Mouse (Mus musculus) hindbrain, embryonic 16.5 days (tissue): ENCODE measurements around the gene Tgfb2. TPM values are rescaled to one million over a fixed set of nuclear protein-coding genes. Genes with fewer than 3 reads are reported as not detected.

ENCODE experiments used
- ATAC-seq: fragments of 200-750 bp; cut with Nextera tagmentation; 2 replicates; pipeline ENCODE4 v1.8.0; 2017; ENCODE audit warnings: moderate TSS enrichment, moderate library complexity
- H3K27ac ChIP-seq: fragments of 300-500 bp; sonication (generic); 2 replicates; pipeline ENCODE4 v1.5.1; 2014; ENCODE audit warnings: low read depth, mild to moderate bottlenecking, control low read depth, low read length, moderate library complexity
- H3K27me3 ChIP-seq: fragments of 300-500 bp; sonication (generic); replicated peaks from 2 replicates; pipeline ENCODE4 v1.6.1; 2014; ENCODE audit warnings: low read length; ENCODE audit not compliant: control insufficient read depth, insufficient read depth
- H3K36me3 ChIP-seq: fragments of 300-500 bp; sonication (generic); 2 replicates; pipeline ENCODE4 v1.6.1; 2014; ENCODE audit warnings: mild to moderate bottlenecking, low read length, moderate library complexity, mixed read lengths; ENCODE audit not compliant: control insufficient read depth, insufficient read depth
- H3K4me1 ChIP-seq: fragments of 300-500 bp; sonication (generic); 2 replicates; pipeline ENCODE4 v1.6.1; 2014; ENCODE audit warnings: low read depth, low read length; ENCODE audit not compliant: control insufficient read depth, insufficient read depth
- H3K4me2 ChIP-seq: fragments of 300-500 bp; sonication (generic); 2 replicates; pipeline ENCODE4 v1.6.1; 2014; ENCODE audit warnings: mild to moderate bottlenecking, low read length, control low read depth, moderate library complexity
- H3K4me3 ChIP-seq: fragments of 300-500 bp; sonication (generic); 2 replicates; pipeline ENCODE4 v1.5.1; 2014; ENCODE audit warnings: mild to moderate bottlenecking, low read length, control low read depth, moderate library complexity
- H3K9ac ChIP-seq: fragments of 300-500 bp; sonication (generic); 2 replicates; pipeline ENCODE4 v1.6.1; 2014; ENCODE audit warnings: low read depth, mild to moderate bottlenecking, control low read depth, low read length, moderate library complexity
- H3K9me3 ChIP-seq: fragments of 300-500 bp; sonication (generic); 2 replicates; pipeline ENCODE4 v1.6.1; 2014; ENCODE audit warnings: mild to moderate bottlenecking, low read length, moderate library complexity; ENCODE audit not compliant: control insufficient read depth
- WGBS: fragments of 180-500 bp; shearing (Covaris S2); extraction: QIAGEN DNeasy Blood & Tissue Kit; methylation state at CpG from one replicate; pipeline ENCODE4 v1.1.7; 2014; 5-methylcytosine and 5-hydroxymethylcytosine counted together
- polyA plus RNA-seq: library from polyadenylated mRNA; unstranded; fragments of >200 nt; fragmentation: Nextera tagmentation; extraction: Ambion mirVana; gene quantifications from 2 replicates; pipeline ENCODE4 v1.2.1, GENCODE M21; 2015

Tgfb2 gene
- polyA plus RNA-seq, 1 experiment from 2014 or later = 35.7 TPM

GRCm38 (mm10) chr1:186662996-186663395, 42.8 kb downstream of the Tgfb2 start:
- no peak for ATAC-seq
- H3K4me2 ChIP-seq = no peak overlapping the region

DNA sequence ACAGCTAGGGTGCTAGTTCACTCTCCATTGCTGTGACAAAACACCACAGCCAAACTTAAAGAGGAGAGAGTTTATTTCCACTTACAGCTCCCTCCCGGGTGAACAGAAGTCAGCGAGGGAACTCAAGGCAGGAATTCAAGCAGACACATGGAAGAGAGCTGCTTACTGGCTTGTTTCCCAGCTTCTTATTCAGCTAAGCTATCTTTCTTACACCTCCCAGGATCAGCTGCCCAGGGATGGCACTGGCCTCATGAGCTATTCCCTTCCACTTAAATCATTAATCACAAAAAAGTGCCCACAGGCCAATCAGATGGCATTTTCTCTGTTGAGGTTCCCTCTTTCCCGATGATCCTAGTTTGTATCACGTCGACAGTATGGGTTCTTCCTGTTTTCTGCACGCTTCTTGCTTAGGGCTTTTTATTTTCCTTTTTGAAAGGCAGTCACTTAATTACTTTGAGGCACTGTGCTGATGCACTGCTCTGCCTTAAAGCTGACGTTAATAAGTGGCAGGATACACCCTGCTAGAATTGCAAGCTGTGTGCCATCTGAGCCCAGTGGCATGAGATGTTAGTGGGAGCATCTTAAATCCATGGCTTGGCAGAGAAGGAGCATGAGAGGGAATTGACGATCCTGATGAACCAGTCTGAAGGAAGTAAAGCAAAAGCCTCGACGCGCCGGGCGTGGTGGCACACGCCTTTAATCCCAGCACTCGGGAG, 44.4 kb downstream of the Tgfb2 start:
- H3K4me2 ChIP-seq = no peak overlapping the region
- no peaks in the 10 kb centered on the region for H3K27me3 ChIP-seq
- H3K4me1 ChIP-seq = no peaks in the 10 kb centered on the region
- H3K9ac ChIP-seq = no peak overlapping the region
- H3K9me3 ChIP-seq = no peaks in the 10 kb centered on the region
- peak overlapping the region; percentile 30 for H3K27ac ChIP-seq
- ATAC-seq = 0 out of 2 replicates have a peak, but pooled peaks have one; percentile 27
- H3K4me3 ChIP-seq = no peak overlapping the region
- no peaks in the 10 kb centered on the region for H3K36me3 ChIP-seq
- WGBS = 62% methylated on average over 15 of the region's 15 CpGs

More at GRCm38 (mm10) chr1:186662996-186663395, 42.8 kb downstream of the Tgfb2 start:
- 88% methylated on average over 10 of the region's 10 CpGs for WGBS
- no peak overlapping the region for H3K27ac ChIP-seq
- H3K4me3 ChIP-seq = no peak overlapping the region
- no peaks in the 10 kb centered on the region for H3K36me3 ChIP-seq
- H3K27me3 ChIP-seq = no peaks in the 10 kb centered on the region
- no peak overlapping the region for H3K9ac ChIP-seq
- no peaks in the 10 kb centered on the region for H3K4me1 ChIP-seq
- no peaks in the 10 kb centered on the region for H3K9me3 ChIP-seq

- H3K27me3 ChIP-seq = no peaks in the 10 kb centered on the region
- ATAC-seq = no peak
- 60% methylated on average over 11 of the region's 11 CpGs for WGBS
- H3K9me3 ChIP-seq = no peaks in the 10 kb centered on the region
- H3K4me1 ChIP-seq = no peaks in the 10 kb centered on the region
- no peaks in the 10 kb centered on the region for H3K36me3 ChIP-seq
- no peak overlapping the region for H3K27ac ChIP-seq
- H3K4me3 ChIP-seq = no peak overlapping the region
- no peak overlapping the region for H3K4me2 ChIP-seq
- no peak overlapping the region for H3K9ac ChIP-seq
Measured at GRCm38 (mm10) chr1:186658783-186659182, 47.0 kb downstream of the Tgfb2 start.

DNA sequence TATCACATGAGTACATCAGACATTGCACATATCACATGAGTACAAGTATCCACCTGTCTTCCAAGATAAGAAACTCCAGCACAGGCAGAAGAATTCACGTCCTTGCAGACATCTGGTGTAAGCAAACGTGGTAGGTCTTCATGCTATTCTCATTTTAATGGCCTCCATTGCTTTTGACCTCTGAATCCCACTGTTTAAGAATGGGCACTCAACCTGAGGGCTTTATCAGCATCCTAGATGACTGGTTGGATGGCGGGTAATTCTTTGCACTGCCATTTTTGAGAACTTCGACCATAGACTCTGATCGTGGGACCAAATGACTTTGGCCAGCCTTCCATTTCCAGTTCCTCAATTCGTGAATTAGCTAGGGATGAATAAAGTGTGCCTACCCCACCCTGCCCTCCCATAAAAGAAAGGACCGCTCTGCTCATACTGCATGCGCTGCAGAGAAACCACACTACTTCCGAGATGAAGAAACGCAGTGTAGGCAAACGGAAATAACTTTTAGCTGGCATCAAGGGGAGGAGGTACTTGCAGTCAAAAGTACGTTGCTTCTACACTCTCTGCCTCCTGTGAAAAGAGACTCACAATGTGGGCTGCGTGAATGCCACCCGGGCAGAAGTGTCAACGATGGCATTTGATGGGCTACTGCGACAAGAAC, 48.1 kb downstream of the Tgfb2 start:
- Histone ChIP-seq H3K4me2 (no peak overlapping the region), H3K27me3 (no peaks in the 10 kb centered on the region), H3K27ac (no peak overlapping the region), H3K36me3 (no peaks in the 10 kb centered on the region), H3K4me3 (no peak overlapping the region), H3K4me1 (no peaks in the 10 kb centered on the region), H3K9ac (no peak overlapping the region), H3K9me3 (no peaks in the 10 kb centered on the region)
- no peak for ATAC-seq
- WGBS = 86% methylated on average over 16 of the region's 16 CpGs

GRCm38 (mm10) chr1:186656732-186657329, 49.0 kb downstream of the Tgfb2 start:
- H3K36me3 ChIP-seq = no peaks in the 10 kb centered on the region
- no peak overlapping the region for H3K4me3 ChIP-seq
- H3K4me1 ChIP-seq = no peaks in the 10 kb centered on the region
- H3K27ac ChIP-seq = no peak overlapping the region
- 90% methylated on average over 5 of the region's 5 CpGs for WGBS
- ATAC-seq = no peak
- H3K4me2 ChIP-seq = no peak overlapping the region
- H3K27me3 ChIP-seq = no peaks in the 10 kb centered on the region
- H3K9ac ChIP-seq = no peak overlapping the region
- H3K9me3 ChIP-seq = no peaks in the 10 kb centered on the region

DNA sequence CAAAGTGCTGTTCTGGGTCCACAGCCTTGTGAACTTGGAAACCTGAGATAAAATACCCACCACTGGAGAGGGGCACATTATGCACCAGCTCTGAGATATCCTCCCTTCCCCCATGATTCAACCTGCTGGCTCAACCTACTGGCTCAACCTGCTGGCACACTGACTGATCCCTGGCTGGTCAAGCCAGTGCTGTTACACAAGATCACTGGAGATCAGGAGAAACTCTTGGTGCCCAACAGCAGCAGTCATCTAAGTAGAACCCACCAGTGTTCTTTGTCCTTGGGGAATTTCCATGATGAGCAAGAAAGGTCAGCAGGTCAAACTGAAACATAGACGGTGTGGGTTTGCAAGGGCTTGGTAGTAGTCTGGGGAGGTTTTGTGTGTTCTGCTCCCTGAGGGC, 49.6 kb downstream of the Tgfb2 start:
- WGBS = 68% methylated on average over 1 of the region's 1 CpGs

DNA sequence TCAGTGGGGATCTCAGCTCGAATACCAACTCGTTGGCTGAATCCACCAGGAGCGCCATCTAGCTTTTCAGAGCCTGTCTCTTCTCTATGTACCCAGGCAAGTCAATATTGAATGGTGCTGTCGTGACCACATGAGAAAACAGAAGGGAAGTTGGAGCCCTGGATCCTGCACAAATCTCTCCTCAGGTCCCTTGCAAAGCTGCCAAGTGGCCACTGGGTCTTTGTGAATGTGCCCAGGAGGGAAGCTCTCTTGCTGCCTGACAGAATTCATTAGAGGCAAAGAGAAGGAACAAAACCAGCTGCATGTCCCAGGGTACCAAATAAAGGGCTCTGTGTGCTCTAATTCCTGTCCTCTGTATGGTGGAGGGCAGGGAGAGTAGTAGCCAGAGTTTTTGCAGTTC, 50.7 kb downstream of the Tgfb2 start:
- peak overlapping the region; percentile 40; the same call in 1 of the 2 replicates for H3K27ac ChIP-seq
- ATAC-seq = peak; percentile 95
- WGBS = 49% methylated on average over 4 of the region's 4 CpGs

More for the DNA sequence above, 49.6 kb downstream of the Tgfb2 start:
- no peak for ATAC-seq
- Histone ChIP-seq H3K36me3 (no peaks in the 10 kb centered on the region), H3K4me1 (no peaks in the 10 kb centered on the region), H3K4me2 (no peak overlapping the region), H3K27ac (no peak overlapping the region), H3K9ac (no peak overlapping the region), H3K27me3 (no peaks in the 10 kb centered on the region), H3K4me3 (no peak overlapping the region), H3K9me3 (no peaks in the 10 kb centered on the region)

GRCm38 (mm10) chr1:186652208-186652607, 53.6 kb downstream of the Tgfb2 start:
- H3K4me2 ChIP-seq = no peak overlapping the region
- no peak overlapping the region for H3K9ac ChIP-seq
- H3K27ac ChIP-seq = no peak overlapping the region
- no peaks in the 10 kb centered on the region for H3K36me3 ChIP-seq
- no peaks in the 10 kb centered on the region for H3K4me1 ChIP-seq
- no peaks in the 10 kb centered on the region for H3K27me3 ChIP-seq
- peaks cover 5% of the 10 kb centered on the region; the same call in 1 of the 2 replicates for H3K9me3 ChIP-seq
- 69% methylated on average over 8 of the region's 8 CpGs for whole genome bisulfite sequencing
- H3K4me3 ChIP-seq = no peak overlapping the region
- no peak for ATAC-seq

More for the DNA sequence above, 50.7 kb downstream of the Tgfb2 start:
- Histone ChIP-seq H3K36me3 (no peaks in the 10 kb centered on the region), H3K9ac (no peak overlapping the region), H3K4me1 (no peaks in the 10 kb centered on the region), H3K4me2 (no peak overlapping the region), H3K4me3 (no peak overlapping the region), H3K9me3 (no peaks in the 10 kb centered on the region), H3K27me3 (no peaks in the 10 kb centered on the region)

DNA sequence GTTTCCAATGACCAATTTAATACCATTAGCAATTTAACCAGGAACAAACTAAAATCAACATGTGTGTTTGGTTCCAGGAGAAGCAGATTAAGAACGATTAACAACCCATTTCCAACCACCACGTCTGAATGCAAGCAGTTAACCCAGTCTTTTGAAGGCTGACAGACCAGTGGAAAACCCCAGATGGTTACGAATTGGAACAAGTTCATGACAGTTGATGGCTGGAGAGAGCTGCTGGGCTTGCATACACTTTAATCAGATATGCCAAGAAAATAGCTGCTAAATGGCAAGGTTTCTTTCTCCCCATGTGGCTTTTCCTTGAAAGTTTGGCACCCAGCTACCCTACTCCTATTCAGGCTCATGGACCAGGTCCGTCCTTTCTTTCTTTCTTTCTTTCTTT, 55.8 kb downstream of the Tgfb2 start:
- Histone ChIP-seq H3K4me3 (no peak overlapping the region), H3K4me1 (no peaks in the 10 kb centered on the region), H3K9me3 (peaks cover 5% of the 10 kb centered on the region; the same call in 1 of the 2 replicates), H3K27ac (no peak overlapping the region), H3K9ac (no peak overlapping the region), H3K27me3 (no peaks in the 10 kb centered on the region), H3K4me2 (no peak overlapping the region), H3K36me3 (no peaks in the 10 kb centered on the region)
- 77% methylated on average over 4 of the region's 4 CpGs for WGBS
- ATAC-seq = no peak
